Mouse (Mus musculus): ENCODE results near the gene Kdm3a. TPM values are rescaled to one million over a fixed set of nuclear protein-coding genes. Genes with fewer than 3 reads are reported as not detected.

Kdm3a gene
- total RNA-seq, 2 experiments from 2014 or later = 40.4 to 42.6 TPM

DNA sequence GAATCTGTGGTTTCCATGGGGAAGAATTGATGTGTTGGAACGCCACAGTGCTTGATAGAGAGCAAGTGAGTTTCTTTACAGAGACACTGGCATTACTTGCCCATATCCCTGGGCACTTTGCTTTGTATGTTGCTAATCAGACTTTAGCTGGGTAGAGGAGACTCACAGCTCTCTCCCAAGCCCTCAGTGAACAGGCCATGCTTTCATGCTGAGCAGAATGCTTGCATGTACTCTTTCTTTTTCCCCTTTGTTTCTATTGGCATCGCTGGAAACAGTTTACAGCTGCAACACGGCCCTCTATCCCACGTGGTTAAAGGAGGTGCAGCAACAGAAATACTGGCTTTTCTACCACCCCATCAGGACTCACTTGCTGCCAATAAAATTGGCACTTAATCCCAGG lies 49.6 kb downstream of the Kdm3a start:
- DNase-seq (ENCODE audit: low spot score in 2 of 2) = peak in 1 of 2 experiments; percentile 18

- DNase-seq (ENCODE audit: low spot score in 2 of 2) = no peak
Measured at GRCm38 (mm10) chr6:71579478-71579877, 53.3 kb downstream of the Kdm3a start.

DNA sequence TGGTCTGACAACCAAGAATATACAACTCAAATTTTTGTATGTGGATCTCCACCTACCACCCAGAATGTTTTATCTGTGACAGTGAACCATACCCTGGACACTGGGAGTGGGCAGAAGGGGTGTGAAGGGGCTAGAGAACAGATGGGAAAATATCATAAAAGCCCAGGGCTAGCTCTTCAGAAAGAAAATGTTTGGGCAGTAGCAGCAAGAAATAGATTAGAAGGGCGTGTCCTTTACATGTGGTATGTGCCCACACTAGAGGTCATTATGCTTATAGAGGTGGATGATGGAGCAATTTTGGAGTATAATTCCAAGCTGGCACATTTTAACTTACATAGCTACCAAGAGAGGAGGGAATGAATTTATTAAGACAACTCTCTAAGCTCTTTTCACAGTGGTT lies 57.4 kb downstream of the Kdm3a start:
- no peak for DNase-seq (ENCODE audit: low spot score in 2 of 2)

DNA sequence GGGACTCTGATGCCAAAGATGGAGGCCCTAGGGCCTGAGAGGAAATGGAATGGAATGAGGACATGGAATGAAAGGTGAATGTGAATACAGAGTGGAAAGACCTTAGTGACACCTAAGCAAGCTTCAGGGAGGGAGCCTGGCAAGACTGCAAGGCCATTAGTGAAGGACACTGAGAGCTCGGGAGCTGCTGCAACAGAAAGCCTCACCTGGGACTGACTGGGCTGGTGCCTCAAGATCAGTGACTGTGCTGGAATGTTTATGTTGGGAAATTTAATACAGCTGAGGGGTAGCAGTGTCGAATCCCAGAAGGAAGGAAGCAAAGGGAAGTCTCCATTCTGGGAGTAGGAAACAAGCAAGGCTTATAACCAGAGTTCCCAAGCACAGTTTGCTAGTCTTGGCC lies 63.8 kb downstream of the Kdm3a start:
- DNase-seq (ENCODE audit: low spot score in 2 of 2) = no peak

- no peak for DNase-seq (ENCODE audit: low spot score in 2 of 2)
Measured at GRCm38 (mm10) chr6:71568616-71569015, 64.2 kb downstream of the Kdm3a start.

- DNase-seq (ENCODE audit: low spot score in 2 of 2) = no peak
Measured at GRCm38 (mm10) chr6:71556826-71557225, 76.0 kb downstream of the Kdm3a start.

DNA sequence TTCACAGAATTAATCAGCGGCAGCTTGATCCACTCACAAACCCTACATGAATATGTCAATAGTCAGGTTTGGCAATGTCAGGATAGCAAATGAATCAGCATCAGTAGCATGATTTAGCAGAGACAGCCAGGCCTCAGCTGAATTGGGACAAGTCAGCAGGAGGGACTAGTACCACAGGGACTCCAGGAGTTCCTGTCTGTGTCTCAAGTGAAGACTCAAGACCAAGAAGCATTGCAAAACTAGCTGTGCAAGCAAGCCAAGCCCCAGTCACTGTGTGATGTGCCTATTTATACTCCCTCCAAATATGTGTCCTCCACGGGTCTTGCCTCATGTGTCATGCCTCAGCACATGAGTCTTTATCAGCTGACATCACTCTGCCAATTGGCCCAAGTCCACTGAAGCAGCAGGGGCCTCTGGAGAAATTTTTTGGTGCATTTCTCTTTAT lies 77.3 kb downstream of the Kdm3a start:
- no peak for DNase-seq (ENCODE audit: low spot score in 2 of 2)

DNA sequence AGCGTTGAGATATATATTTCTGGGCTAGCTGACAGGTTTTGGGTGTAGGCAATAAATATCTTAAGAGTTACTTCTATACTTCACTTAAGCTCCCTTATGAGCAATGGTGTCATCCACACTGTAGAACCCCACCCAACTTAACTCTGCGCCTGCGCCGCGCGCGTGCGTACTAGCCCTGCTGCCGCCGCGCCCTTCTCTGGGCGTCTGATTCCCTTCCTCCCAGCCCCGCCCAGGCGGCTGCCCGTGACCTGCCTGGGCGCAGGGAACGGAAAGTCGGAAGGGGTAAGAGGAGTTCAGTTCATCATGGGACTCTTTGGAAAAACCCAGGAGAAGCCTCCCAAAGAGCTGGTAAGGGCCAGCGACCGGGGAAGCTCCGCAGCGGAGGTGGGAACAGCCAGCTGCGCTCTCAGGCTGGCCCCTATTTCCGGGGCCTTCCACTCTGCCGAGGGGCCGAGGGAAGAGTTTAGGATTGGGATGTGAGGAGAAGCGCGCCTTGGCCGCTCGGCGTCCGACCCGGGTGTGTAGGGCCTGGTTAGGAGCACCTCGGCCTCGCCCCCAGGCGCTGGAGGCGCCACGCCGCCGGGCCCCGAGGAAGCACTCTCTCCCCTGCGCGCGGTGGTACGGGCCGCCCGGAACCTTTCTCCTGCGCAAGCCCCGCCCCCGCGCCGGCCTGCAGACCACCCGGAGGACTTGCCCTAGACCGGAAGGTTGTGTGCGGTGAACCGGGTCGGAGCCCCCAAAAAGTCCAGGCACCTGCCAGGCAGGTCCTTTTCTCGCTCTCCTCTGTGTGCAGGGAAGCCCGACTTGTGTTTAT lies 88.9 kb downstream of the Kdm3a start, which contains the start of gene Chmp3:
Chmp3 (plus strand) TSS at position 112 of the 814 bp plus-strand sequence.
- DNase-seq (ENCODE audit: low spot score in 2 of 2) = peak; percentile 94 to 98

Other genes starting within 250 kb of the Kdm3a start
- gene Rmnd5a, start 192.4 kb downstream of the Kdm3a start, total RNA-seq (2021) = 10 to 100 TPM; 87.7 to 92.0 TPM
- gene Rnf103, start 139.1 kb downstream of the Kdm3a start, total RNA-seq (2021) = 10 to 100 TPM; 45.0 to 46.6 TPM
- gene Chmp3, start 89.2 kb downstream of the Kdm3a start, total RNA-seq (2021) = 100 to 1,000 TPM in 1 of 2 experiments, 10 to 100 TPM in 1; 98.6 to 103 TPM
- gene Reep1, start 74.6 kb upstream of the Kdm3a start, total RNA-seq (2021) = 10 to 100 TPM; 70.5 to 72.3 TPM
- gene Mrpl35, start 194.0 kb upstream of the Kdm3a start, total RNA-seq (2021) = 10 to 100 TPM; 31.8 to 32.0 TPM
- gene Immt, start 198.3 kb upstream of the Kdm3a start, total RNA-seq (2021) = 100 to 1,000 TPM; 132 to 141 TPM